Comparison of ENCODE assay signal across 10 mouse cellular contexts in genomic region chr19:27216318-27216717, GRCm38 (mm10). TPM values are rescaled to one million over a fixed set of nuclear protein-coding genes. Genes with fewer than 3 reads are reported as not detected.
DNase-seq lines count a peak whose midpoint lies in the region; ATAC-seq and TF ChIP-seq lines count a peak whose summit lies in the region.
"Had no signal": no experiment of that assay in that cellular context is flagged by ENCODE, and none has a peak within 500 bp of the region (broad histone marks: within the 10 kb centered on the region; RNA-seq: fewer than 3 reads in every experiment).

Vldlr (plus strand) TSS chr19:27216484.

- 0 out of 2 replicates have a peak, but pooled peaks cover 3% of the 10 kb centered on the region for H3K4me1 ChIP-seq in brown adipose tissue, adult 24 weeks (ENCODE audit: control insufficient read depth, insufficient read depth, insufficient read length, low read length)
- 0 out of 2 replicates have a peak, but pooled peaks cover 4% of the 10 kb centered on the region for H3K4me1 ChIP-seq in intestine, postnatal 0 days (replicated peaks; ENCODE audit: control insufficient read depth, insufficient read depth, low read length)
- peaks cover 22% of the 10 kb centered on the region for H3K4me1 ChIP-seq in limb, embryonic 15.5 days
- H3K4me1 ChIP-seq in stomach, embryonic 16.5 days (ENCODE audit: control insufficient read depth, insufficient read depth, low read length), result peaks cover 4% of the 10 kb centered on the region

- DNase-seq in layer of hippocampus, adult 11-12 months (ENCODE audit: low spot score), result peak; percentile 41
- DNase-seq in layer of hippocampus, adult 9-10 months (ENCODE audit: low spot score), result no peak
- no peak for DNase-seq in gastrocnemius, postnatal 36 days
- no peak for DNase-seq in embryo, embryonic 10 days (ENCODE audit: low spot score)

- no peak for ATAC-seq in intestine, postnatal 0 days
- no peak for ATAC-seq in limb, embryonic 15.5 days (ENCODE audit: insufficient number of reproducible peaks, low FRiP score, low TSS enrichment, low read depth)
- no peak for ATAC-seq in stomach, embryonic 16.5 days (ENCODE audit: insufficient read depth, low FRiP score)

- H3K4me2 ChIP-seq in intestine, postnatal 0 days (replicated peaks; ENCODE audit: low read depth), result peak within 1 kb of the TSS; percentile 99
- H3K4me2 ChIP-seq in limb, embryonic 15.5 days, result peak within 1 kb of the TSS; percentile 96
- peak within 1 kb of the TSS; percentile 97 for H3K4me2 ChIP-seq in stomach, embryonic 16.5 days (ENCODE audit: low read depth, low read length)

- peaks cover 16% of the 10 kb centered on the region; the same call in 1 of the 2 replicates for H3K27me3 ChIP-seq in intestine, postnatal 0 days (replicated peaks; ENCODE audit: control insufficient read depth, insufficient read depth, low read length)
- peaks cover 16% of the 10 kb centered on the region; the same call in 1 of the 2 replicates for H3K27me3 ChIP-seq in limb, embryonic 15.5 days
- peaks cover 4% of the 10 kb centered on the region; the same call in 1 of the 2 replicates for H3K27me3 ChIP-seq in stomach, embryonic 16.5 days (ENCODE audit: control insufficient read depth, insufficient read depth, low read length)

- peak within 1 kb of the TSS; percentile 38 for H3K27ac ChIP-seq in brown adipose tissue, adult 24 weeks (replicated peaks; ENCODE audit: low read depth, low read length)
- H3K27ac ChIP-seq in intestine, postnatal 0 days (ENCODE audit: low read depth, low read length), result no peak within 1 kb of the TSS
- H3K27ac ChIP-seq in limb, embryonic 15.5 days, result no peak within 1 kb of the TSS
- H3K27ac ChIP-seq in stomach, embryonic 16.5 days (ENCODE audit: low read length), result no peak within 1 kb of the TSS
- H3K27ac ChIP-seq: macrophage had no signal

- WGBS in intestine, postnatal 0 days, result 4% methylated on average over 11 of the region's 11 CpGs
- 3% methylated on average over 11 of the region's 11 CpGs for WGBS in limb, embryonic 15.5 days
- WGBS in stomach, embryonic 16.5 days, result 4% methylated on average over 11 of the region's 11 CpGs

- intact Hi-C loops in gastrocnemius, postnatal 36 days (cut with DNase I), result loop anchor here (5.0 to 10.0 kb wide), 3 partner anchors 39 to 198 kb away; no protein-coding TSS in a partner anchor

- peak within 1 kb of the TSS; percentile 52 for H3K9ac ChIP-seq in intestine, postnatal 0 days (ENCODE audit: low read depth, low read length)
- peak within 1 kb of the TSS; percentile 58 for H3K9ac ChIP-seq in limb, embryonic 15.5 days
- peak within 1 kb of the TSS; percentile 77 for H3K9ac ChIP-seq in stomach, embryonic 16.5 days (ENCODE audit: low read length)

- TF ChIP-seq CTCF in intestine, postnatal 0 days (IDR thresholded peaks at IDR 0.05; ENCODE audit: low read depth), result no peak

- H3K9me3 ChIP-seq in intestine, postnatal 0 days (ENCODE audit: control insufficient read depth), result no peaks in the 10 kb centered on the region
- H3K9me3 ChIP-seq in limb, embryonic 15.5 days, result no peaks in the 10 kb centered on the region
- no peaks in the 10 kb centered on the region for H3K9me3 ChIP-seq in stomach, embryonic 16.5 days (replicated peaks; ENCODE audit: control insufficient read depth, low read length)

- no peaks in the 10 kb centered on the region for H3K36me3 ChIP-seq in intestine, postnatal 0 days (ENCODE audit: control insufficient read depth, insufficient read depth)
- H3K36me3 ChIP-seq in limb, embryonic 15.5 days, result no peaks in the 10 kb centered on the region
- H3K36me3 ChIP-seq in stomach, embryonic 16.5 days (ENCODE audit: control insufficient read depth, insufficient read depth, low read length), result no peaks in the 10 kb centered on the region
- H3K36me3 ChIP-seq: G1E had no signal

- H3K4me3 ChIP-seq in brown adipose tissue, adult 24 weeks (ENCODE audit: insufficient read depth, low read depth, low read length), result peak within 1 kb of the TSS; percentile 74
- peak within 1 kb of the TSS; percentile 65 for H3K4me3 ChIP-seq in intestine, postnatal 0 days (ENCODE audit: low read depth, low read length)
- H3K4me3 ChIP-seq in limb, embryonic 15.5 days, result peak within 1 kb of the TSS; percentile 68
- peak within 1 kb of the TSS; percentile 56 for H3K4me3 ChIP-seq in stomach, embryonic 16.5 days (replicated peaks; ENCODE audit: low read length)

RNA-seq across cellular contexts. Expression of gene Vldlr, which starts in this region (rescaled TPM):
- 60.6 and 66.9 TPM in 2 replicates for polyA plus RNA-seq in brown adipose tissue, adult 24 weeks (2012; ENCODE audit: insufficient read depth, insufficient read length, missing spikeins)
- total RNA-seq in gastrocnemius, postnatal 36 days (2021), result 10 to 100 TPM; 55.6 to 58.2 TPM
- polyA plus RNA-seq in intestine, postnatal 0 days (2015; fragmentation: Nextera tagmentation; extraction: Ambion mirVana), result 2.2 and 3.1 TPM in 2 replicates
- polyA plus RNA-seq in limb, embryonic 15.5 days (2015; fragmentation: Nextera tagmentation; extraction: Ambion mirVana), result 11.1 and 14.1 TPM in 2 replicates
- polyA plus RNA-seq in stomach, embryonic 16.5 days (2015; fragmentation: Nextera tagmentation; extraction: Ambion mirVana), result 8.4 and 9.0 TPM in 2 replicates
- polyA plus RNA-seq: G1E had no signal
